Mouse (Mus musculus) heart, embryonic 12.5 days (tissue): ENCODE results near the gene 4930474N05Rik. TPM values are rescaled to one million over a fixed set of nuclear protein-coding genes. Genes with fewer than 3 reads are reported as not detected.

Experiments used
- ATAC-seq: fragments of 200-750 bp; cut with Nextera tagmentation; 2 replicates; pipeline ENCODE4 v1.8.0; 2017; ENCODE audit warnings: moderate TSS enrichment, moderate library complexity; ENCODE audit not compliant: insufficient number of reproducible peaks, low FRiP score
- H3K27ac ChIP-seq: fragments of 300-500 bp; sonication (generic); 2 replicates; pipeline ENCODE4 v1.5.1; 2016; ENCODE audit warnings: mild to moderate bottlenecking, moderate library complexity; ENCODE audit not compliant: poor library complexity, severe bottlenecking
- H3K27me3 ChIP-seq: fragments of 300-500 bp; sonication (generic); replicated peaks from 2 replicates; pipeline ENCODE4 v1.6.1; 2016; ENCODE audit warnings: mild to moderate bottlenecking, moderate library complexity
- H3K36me3 ChIP-seq: fragments of 300-500 bp; sonication (generic); 2 replicates; pipeline ENCODE4 v1.6.1; 2016; ENCODE audit warnings: mild to moderate bottlenecking, moderate library complexity
- H3K4me1 ChIP-seq: fragments of 300-500 bp; sonication (generic); replicated peaks from 2 replicates; pipeline ENCODE4 v1.6.1; 2016; ENCODE audit warnings: mild to moderate bottlenecking
- H3K4me2 ChIP-seq: fragments of 300-500 bp; sonication (generic); 2 replicates; pipeline ENCODE4 v1.6.1; 2016; ENCODE audit warnings: mild to moderate bottlenecking, moderate library complexity
- H3K4me3 ChIP-seq: fragments of 300-500 bp; sonication (generic); 2 replicates; pipeline ENCODE4 v1.5.1; 2016; ENCODE audit warnings: mild to moderate bottlenecking
- H3K9ac ChIP-seq: fragments of 300-500 bp; sonication (generic); 2 replicates; pipeline ENCODE4 v1.6.1; 2016; ENCODE audit warnings: mild to moderate bottlenecking, moderate library complexity
- H3K9me3 ChIP-seq: fragments of 300-500 bp; sonication (generic); replicated peaks from 2 replicates; pipeline ENCODE4 v1.6.1; 2016; ENCODE audit warnings: mild to moderate bottlenecking, moderate library complexity
- WGBS: fragments of 180-500 bp; shearing (Covaris S2); methylation state at CpG from one replicate; pipeline ENCODE4 v1.1.7; 2016; 5-methylcytosine and 5-hydroxymethylcytosine counted together
- polyA plus RNA-seq: library from polyadenylated mRNA; unstranded; fragments of >200 nt; fragmentation: Nextera tagmentation; extraction: Ambion mirVana; gene quantifications from 2 replicates; pipeline ENCODE4 v1.2.1, GENCODE M21; 2016

Gene 4930474N05Rik
- not detected in 2 replicates for polyA plus RNA-seq

DNA sequence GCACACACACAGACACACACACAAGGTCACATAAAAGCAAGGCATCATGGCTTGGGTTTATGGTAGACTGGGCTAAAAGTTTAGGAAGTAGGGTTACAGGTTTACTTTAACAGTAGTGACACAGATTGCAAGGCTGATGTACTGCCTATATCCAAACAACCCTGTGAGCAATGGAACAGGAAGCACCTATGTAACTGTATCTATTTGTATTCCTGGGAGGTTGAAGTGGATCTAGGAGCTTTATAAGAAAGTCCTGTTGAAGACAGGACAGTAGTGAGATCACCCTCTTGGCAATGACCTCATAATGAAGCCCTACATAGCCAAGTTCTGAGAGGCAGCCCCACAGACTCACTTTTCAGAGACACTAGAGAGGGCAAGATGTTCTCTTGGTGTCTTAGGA lies at the start of gene 4930474N05Rik:
Gene 4930474N05Rik, plus strand, starts transcription at position 301 of the 400 bp plus-strand sequence.
- no peak for ATAC-seq
- no peaks in the 10 kb centered on the region for H3K4me1 ChIP-seq
- H3K9ac ChIP-seq: no peak within 1 kb of the TSS
- no peaks in the 10 kb centered on the region for H3K9me3 ChIP-seq
- no peak within 1 kb of the TSS for H3K4me2 ChIP-seq
- no peak within 1 kb of the TSS for H3K27ac ChIP-seq
- no peak within 1 kb of the TSS for H3K4me3 ChIP-seq
- H3K27me3 ChIP-seq: no peaks in the 10 kb centered on the region
- no peaks in the 10 kb centered on the region for H3K36me3 ChIP-seq

GRCm38 (mm10) chr14:36048746-36049391 lies 45.8 kb upstream of the 4930474N05Rik start:
- peak; percentile 88 for ATAC-seq
- no peaks in the 10 kb centered on the region for H3K9me3 ChIP-seq
- no peaks in the 10 kb centered on the region for H3K27me3 ChIP-seq
- H3K4me2 ChIP-seq: peak overlapping the region; percentile 44
- no peaks in the 10 kb centered on the region for H3K36me3 ChIP-seq
- H3K9ac ChIP-seq: no peak overlapping the region
- H3K4me1 ChIP-seq: peaks cover 14% of the 10 kb centered on the region
- no peak overlapping the region for H3K4me3 ChIP-seq
- 26% methylated on average over 9 of the region's 9 CpGs for WGBS
- peak overlapping the region; percentile 57 for H3K27ac ChIP-seq

DNA sequence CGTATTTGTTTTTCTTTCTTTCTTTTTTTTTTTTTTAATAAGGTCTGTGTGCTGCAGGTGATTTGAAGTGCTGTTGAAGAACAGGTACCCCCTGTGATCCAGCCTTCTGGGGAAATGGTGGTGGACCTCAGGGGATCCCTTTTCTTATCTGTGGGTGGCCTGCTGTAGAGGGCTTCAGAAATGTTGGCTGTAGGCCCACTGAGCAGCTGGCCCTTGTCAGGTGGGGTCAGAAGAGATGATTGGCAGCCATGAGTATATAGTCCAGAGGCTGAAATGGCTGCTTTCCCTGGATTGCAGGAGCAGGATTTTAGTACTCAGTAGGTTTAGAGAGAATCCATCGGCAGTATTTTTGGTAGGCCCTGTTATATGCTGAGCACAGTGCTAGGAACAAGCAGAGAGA lies 41.4 kb upstream of the 4930474N05Rik start:
- no peaks in the 10 kb centered on the region for H3K27me3 ChIP-seq
- no peaks in the 10 kb centered on the region for H3K36me3 ChIP-seq
- 71% methylated on average over 2 of the region's 2 CpGs for WGBS
- no peak overlapping the region for H3K27ac ChIP-seq
- H3K4me2 ChIP-seq: no peak overlapping the region
- no peak for ATAC-seq
- no peak overlapping the region for H3K4me3 ChIP-seq
- H3K4me1 ChIP-seq: peaks cover 14% of the 10 kb centered on the region
- no peak overlapping the region for H3K9ac ChIP-seq
- H3K9me3 ChIP-seq: no peaks in the 10 kb centered on the region

- no peak overlapping the region for H3K9ac ChIP-seq
- H3K27me3 ChIP-seq: no peaks in the 10 kb centered on the region
- 66% methylated on average over 3 of the region's 3 CpGs for WGBS
- no peak for ATAC-seq
- H3K9me3 ChIP-seq: no peaks in the 10 kb centered on the region
- H3K36me3 ChIP-seq: no peaks in the 10 kb centered on the region
- no peak overlapping the region for H3K27ac ChIP-seq
- H3K4me1 ChIP-seq: no peaks in the 10 kb centered on the region
- H3K4me2 ChIP-seq: no peak overlapping the region
- no peak overlapping the region for H3K4me3 ChIP-seq
Measured at GRCm38 (mm10) chr14:36098528-36098927, 3.8 kb downstream of the 4930474N05Rik start.

- H3K9me3 ChIP-seq: no peaks in the 10 kb centered on the region
- WGBS: 59% methylated on average over 1 of the region's 1 CpGs
- no peak overlapping the region for H3K4me2 ChIP-seq
- H3K4me3 ChIP-seq: no peak overlapping the region
- H3K27ac ChIP-seq: no peak overlapping the region
- H3K4me1 ChIP-seq: no peaks in the 10 kb centered on the region
- H3K9ac ChIP-seq: no peak overlapping the region
- H3K36me3 ChIP-seq: no peaks in the 10 kb centered on the region
- H3K27me3 ChIP-seq: no peaks in the 10 kb centered on the region
- ATAC-seq: no peak
Measured at GRCm38 (mm10) chr14:36099647-36100046, 4.9 kb downstream of the 4930474N05Rik start.

- no peak for ATAC-seq
- no peak overlapping the region for H3K27ac ChIP-seq
- H3K9me3 ChIP-seq: no peaks in the 10 kb centered on the region
- WGBS: 15% methylated on average over 1 of the region's 1 CpGs
- no peaks in the 10 kb centered on the region for H3K36me3 ChIP-seq
- no peak overlapping the region for H3K4me3 ChIP-seq
- H3K4me1 ChIP-seq: peaks cover 2% of the 10 kb centered on the region; the same call in 1 of the 2 replicates
- no peak overlapping the region for H3K4me2 ChIP-seq
- H3K9ac ChIP-seq: no peak overlapping the region
- H3K27me3 ChIP-seq: no peaks in the 10 kb centered on the region
Measured at GRCm38 (mm10) chr14:36100731-36101130, 6.0 kb downstream of the 4930474N05Rik start.

- Histone ChIP-seq H3K36me3 (no peaks in the 10 kb centered on the region), H3K4me3 (no peak overlapping the region), H3K9ac (no peak overlapping the region), H3K9me3 (peaks cover 3% of the 10 kb centered on the region; the same call in 1 of the 2 replicates), H3K4me1 (no peaks in the 10 kb centered on the region), H3K27ac (no peak overlapping the region), H3K27me3 (no peaks in the 10 kb centered on the region), H3K4me2 (no peak overlapping the region)
- ATAC-seq: no peak
Measured at GRCm38 (mm10) chr14:36114481-36114880, 19.8 kb downstream of the 4930474N05Rik start.

- no peaks in the 10 kb centered on the region for H3K9me3 ChIP-seq
- no peak for ATAC-seq
- no peak overlapping the region for H3K9ac ChIP-seq
- no peak overlapping the region for H3K4me2 ChIP-seq
- H3K27ac ChIP-seq: no peak overlapping the region
- H3K4me3 ChIP-seq: no peak overlapping the region
- H3K27me3 ChIP-seq: no peaks in the 10 kb centered on the region
- no peaks in the 10 kb centered on the region for H3K4me1 ChIP-seq
- no peaks in the 10 kb centered on the region for H3K36me3 ChIP-seq
- 76% methylated on average over 2 of the region's 2 CpGs for WGBS
Measured at GRCm38 (mm10) chr14:36123775-36124335, 29.1 kb downstream of the 4930474N05Rik start.

GRCm38 (mm10) chr14:36135749-36136148 lies 41.0 kb downstream of the 4930474N05Rik start:
- 55% methylated on average over 3 of the region's 3 CpGs for WGBS
- no peak overlapping the region for H3K27ac ChIP-seq
- no peak for ATAC-seq
- no peak overlapping the region for H3K9ac ChIP-seq
- no peak overlapping the region for H3K4me3 ChIP-seq
- H3K4me1 ChIP-seq: no peaks in the 10 kb centered on the region
- H3K36me3 ChIP-seq: no peaks in the 10 kb centered on the region
- H3K9me3 ChIP-seq: no peaks in the 10 kb centered on the region
- no peak overlapping the region for H3K4me2 ChIP-seq
- H3K27me3 ChIP-seq: no peaks in the 10 kb centered on the region

DNA sequence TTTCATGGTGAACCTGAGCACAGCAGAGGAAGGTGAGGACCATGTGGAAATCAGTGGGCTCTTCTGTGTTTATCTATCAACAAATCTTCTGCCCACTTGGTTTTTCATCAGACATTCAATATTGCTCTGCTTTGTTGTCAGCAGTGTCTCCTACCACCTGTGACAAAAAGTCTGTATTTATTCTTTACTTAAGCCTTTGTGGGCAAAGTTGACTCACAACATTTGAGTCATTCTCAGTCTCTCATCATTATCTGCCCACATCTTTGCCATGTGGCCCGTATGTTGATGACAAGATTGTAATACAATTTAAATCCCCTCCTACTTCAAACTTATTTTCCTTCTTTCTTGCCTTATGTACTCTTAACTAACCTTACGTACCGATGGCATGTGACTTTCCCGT lies 43.0 kb downstream of the 4930474N05Rik start:
- Histone ChIP-seq H3K27me3 (no peaks in the 10 kb centered on the region), H3K36me3 (no peaks in the 10 kb centered on the region), H3K9me3 (no peaks in the 10 kb centered on the region), H3K27ac (no peak overlapping the region), H3K4me2 (no peak overlapping the region), H3K4me1 (no peaks in the 10 kb centered on the region), H3K4me3 (no peak overlapping the region), H3K9ac (no peak overlapping the region)
- 86% methylated on average over 4 of the region's 4 CpGs for WGBS
- ATAC-seq: no peak

DNA sequence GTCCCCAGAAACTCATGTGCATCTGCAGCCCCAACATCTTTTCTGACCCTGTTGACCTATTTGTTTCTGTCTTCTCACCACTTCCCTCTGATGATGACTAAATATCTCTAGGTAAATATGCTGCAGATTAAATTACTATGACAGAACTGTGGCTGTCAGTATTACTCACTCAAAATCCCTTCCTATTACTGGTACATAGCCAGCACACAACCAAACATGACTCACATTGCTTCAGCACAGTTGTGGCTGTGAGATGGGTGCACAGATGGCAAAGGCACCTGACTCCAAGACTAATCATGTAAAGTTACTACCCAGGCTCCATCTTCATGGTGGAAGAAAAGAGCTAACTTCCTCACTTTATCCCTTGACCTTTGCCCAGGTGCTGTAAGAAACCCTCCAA lies 50.5 kb downstream of the 4930474N05Rik start:
- H3K27me3 ChIP-seq: no peaks in the 10 kb centered on the region
- H3K36me3 ChIP-seq: no peaks in the 10 kb centered on the region

More for the DNA sequence above, 50.5 kb downstream of the 4930474N05Rik start:
- H3K4me1 ChIP-seq: no peaks in the 10 kb centered on the region
- no peak overlapping the region for H3K27ac ChIP-seq
- H3K9me3 ChIP-seq: no peaks in the 10 kb centered on the region
- H3K4me3 ChIP-seq: no peak overlapping the region
- ATAC-seq: no peak
- no peak overlapping the region for H3K9ac ChIP-seq
- H3K4me2 ChIP-seq: no peak overlapping the region
